Mouse (Mus musculus) heart, embryonic 15.5 days (tissue): ENCODE data around the gene Tmem30c. TPM values are rescaled to one million over a fixed set of nuclear protein-coding genes. Genes with fewer than 3 reads are reported as not detected.

Experiments
- ATAC-seq: fragments of 200-750 bp; cut with Nextera tagmentation; replicated peaks from 2 replicates; pipeline ENCODE4 v1.8.0; 2017; ENCODE audit warnings: low read depth, moderate TSS enrichment; ENCODE audit not compliant: insufficient number of reproducible peaks, insufficient read depth, low FRiP score
- H3K27ac ChIP-seq: fragments of 300-500 bp; sonication (generic); 2 replicates; pipeline ENCODE4 v1.5.1; 2015; ENCODE audit warnings: mild to moderate bottlenecking, inconsistent platforms
- H3K27me3 ChIP-seq: fragments of 300-500 bp; sonication (generic); 2 replicates; pipeline ENCODE4 v1.6.1; 2015; ENCODE audit warnings: inconsistent platforms
- H3K36me3 ChIP-seq: fragments of 300-500 bp; sonication (generic); 2 replicates; pipeline ENCODE4 v1.6.1; 2015; ENCODE audit warnings: mild to moderate bottlenecking, inconsistent platforms
- H3K4me1 ChIP-seq: fragments of 300-500 bp; sonication (generic); replicated peaks from 2 replicates; pipeline ENCODE4 v1.6.1; 2015; ENCODE audit warnings: inconsistent platforms
- H3K4me2 ChIP-seq: fragments of 300-500 bp; sonication (generic); 2 replicates; pipeline ENCODE4 v1.6.1; 2015; ENCODE audit warnings: inconsistent platforms, mild to moderate bottlenecking, moderate library complexity
- H3K4me3 ChIP-seq: fragments of 300-500 bp; sonication (generic); 2 replicates; pipeline ENCODE4 v1.5.1; 2015; ENCODE audit warnings: mild to moderate bottlenecking, inconsistent platforms
- H3K9ac ChIP-seq: fragments of 300-500 bp; sonication (generic); 2 replicates; pipeline ENCODE4 v1.6.1; 2015; ENCODE audit warnings: mild to moderate bottlenecking, inconsistent platforms
- H3K9me3 ChIP-seq: fragments of 300-500 bp; sonication (generic); replicated peaks from 2 replicates; pipeline ENCODE4 v1.6.1; 2016; ENCODE audit warnings: inconsistent platforms
- WGBS: fragments of 180-500 bp; shearing (Covaris S2); methylation state at CpG from one replicate; pipeline ENCODE4 v1.1.7; 2015; ENCODE audit warnings: mixed read lengths; 5-methylcytosine and 5-hydroxymethylcytosine counted together
- polyA plus RNA-seq: library from polyadenylated mRNA; unstranded; fragments of >200 nt; fragmentation: Nextera tagmentation; extraction: Ambion mirVana; gene quantifications from 2 replicates; pipeline ENCODE4 v1.2.1, GENCODE M21; 2015

The Tmem30c gene
- polyA plus RNA-seq, 1 experiment from 2014 or later = not detected

DNA sequence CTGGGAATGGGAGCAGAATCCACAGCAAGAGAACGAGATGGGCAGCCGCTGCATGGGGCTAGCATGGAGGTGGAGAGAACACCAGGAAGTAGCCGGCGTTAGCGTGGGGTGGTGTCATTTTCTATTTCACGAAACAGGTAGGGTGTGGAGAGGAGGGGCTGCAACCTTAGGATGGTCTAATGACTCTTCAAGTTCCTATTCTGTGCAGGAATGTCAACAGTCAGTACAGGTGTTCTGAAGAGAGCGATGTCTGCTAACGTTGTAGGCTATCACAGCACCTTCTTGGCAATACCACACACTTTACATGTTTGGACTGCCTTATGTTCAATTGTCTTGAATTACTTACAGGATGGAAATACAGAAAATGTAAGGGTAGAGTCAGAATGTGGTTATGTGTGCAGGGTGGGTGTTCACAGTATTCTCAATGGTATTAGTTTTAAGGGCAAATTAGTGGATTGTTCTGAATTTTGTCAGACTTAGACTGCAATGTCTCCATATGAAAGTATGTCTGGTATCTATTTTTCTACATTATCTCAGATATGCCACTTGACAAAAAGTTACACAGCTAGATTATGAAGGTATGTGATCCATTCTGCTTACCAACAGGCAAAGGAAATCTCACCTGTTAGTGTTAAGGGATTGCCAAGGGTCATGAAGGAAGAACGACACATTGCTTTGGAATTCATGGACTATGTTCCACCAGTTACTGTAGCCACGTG, 2.7 kb upstream of the Tmem30c start:
- no peak for ATAC-seq
- H3K27ac ChIP-seq = no peak overlapping the region

DNA sequence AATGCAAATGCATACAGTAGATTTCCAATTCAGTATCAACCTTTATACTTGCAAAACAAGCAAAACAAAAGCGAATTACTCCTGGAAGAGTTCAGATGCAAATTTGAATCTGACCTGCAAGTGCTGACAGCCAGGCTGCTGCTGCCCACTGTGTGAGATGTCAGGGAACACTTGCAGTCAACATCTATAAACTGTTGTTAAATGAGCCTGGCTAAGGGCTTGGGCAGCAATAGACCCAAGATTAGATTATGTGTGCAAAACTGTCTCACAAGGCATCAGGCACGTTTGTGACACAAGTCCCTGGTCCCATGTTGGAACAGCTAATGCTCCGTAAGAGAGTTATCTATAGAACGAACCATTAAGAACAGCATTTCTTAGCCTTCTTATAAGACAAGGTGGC, 369 bp downstream of the Tmem30c start:
- no peaks in the 10 kb centered on the region; the same call in 1 of the 2 replicates for H3K4me1 ChIP-seq
- no peaks in the 10 kb centered on the region for H3K36me3 ChIP-seq
- WGBS = 25% methylated on average over 4 of the region's 4 CpGs
- H3K9ac ChIP-seq = no peak overlapping the region
- no peaks in the 10 kb centered on the region for H3K27me3 ChIP-seq
- H3K9me3 ChIP-seq = no peaks in the 10 kb centered on the region
- H3K4me2 ChIP-seq = no peak overlapping the region
- no peak overlapping the region for H3K4me3 ChIP-seq
- ATAC-seq = no peak; the same call in 1 of the 2 replicates
- 0 out of 2 replicates have a peak overlapping the region, but pooled peaks have one; percentile 36 for H3K27ac ChIP-seq

More for the DNA sequence above, 2.7 kb upstream of the Tmem30c start:
- Histone ChIP-seq H3K27me3 (no peaks in the 10 kb centered on the region), H3K9me3 (no peaks in the 10 kb centered on the region), H3K36me3 (no peaks in the 10 kb centered on the region), H3K9ac (no peak overlapping the region), H3K4me1 (no peaks in the 10 kb centered on the region; the same call in 1 of the 2 replicates), H3K4me3 (no peak overlapping the region), H3K4me2 (no peak overlapping the region)
- 76% methylated on average over 10 of the region's 10 CpGs for WGBS

DNA sequence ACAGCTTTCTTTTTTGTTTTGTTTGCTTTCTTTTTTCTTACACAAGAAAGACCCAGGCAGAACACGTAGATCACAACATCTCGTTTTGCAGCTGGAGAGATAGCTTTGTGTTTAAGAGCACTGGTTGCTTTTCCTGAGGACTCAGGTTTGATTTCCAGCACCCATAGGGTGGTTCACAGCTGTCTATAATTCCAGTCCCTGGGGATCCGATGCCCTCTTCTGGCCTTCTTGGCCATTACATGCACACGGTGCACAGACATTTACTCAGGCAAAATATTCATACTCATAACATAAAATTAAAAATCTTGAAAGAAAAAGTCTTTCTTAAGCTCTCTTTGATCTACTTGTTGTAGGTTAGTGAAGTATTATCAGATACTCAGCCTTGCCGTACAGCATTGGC, 969 bp downstream of the Tmem30c start:
- Histone ChIP-seq H3K9ac (no peak overlapping the region), H3K4me3 (no peak overlapping the region), H3K4me2 (no peak overlapping the region), H3K27me3 (no peaks in the 10 kb centered on the region), H3K27ac (no peak overlapping the region), H3K4me1 (no peaks in the 10 kb centered on the region; the same call in 1 of the 2 replicates), H3K9me3 (no peaks in the 10 kb centered on the region), H3K36me3 (no peaks in the 10 kb centered on the region)
- 88% methylated on average over 5 of the region's 5 CpGs for WGBS
- no peak for ATAC-seq

DNA sequence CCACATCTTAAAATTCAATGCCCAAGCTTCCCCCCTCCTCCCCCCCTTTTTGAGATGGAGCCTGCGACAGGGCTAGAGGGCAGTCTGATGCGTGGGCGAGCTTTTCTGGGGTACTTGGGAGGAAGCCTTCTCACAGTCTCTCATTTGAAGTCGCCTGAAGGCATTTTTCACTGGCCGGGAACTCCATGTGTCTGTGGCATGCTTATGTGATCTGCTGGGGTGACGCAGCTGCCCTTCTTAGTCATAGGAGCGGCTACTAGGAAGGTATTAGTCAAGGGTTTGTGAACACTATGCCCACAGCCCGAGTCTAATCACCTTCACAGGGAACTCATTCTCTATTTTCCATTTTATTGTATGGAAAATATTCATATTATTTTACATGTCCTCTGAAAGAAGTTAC, 11.2 kb downstream of the Tmem30c start:
- Histone ChIP-seq H3K27ac (no peak overlapping the region), H3K27me3 (no peaks in the 10 kb centered on the region), H3K9me3 (no peaks in the 10 kb centered on the region), H3K36me3 (no peaks in the 10 kb centered on the region), H3K4me1 (0 out of 2 replicates have a peak, but pooled peaks cover 5% of the 10 kb centered on the region), H3K4me3 (no peak overlapping the region), H3K4me2 (no peak overlapping the region), H3K9ac (no peak overlapping the region)
- 74% methylated on average over 8 of the region's 8 CpGs for WGBS
- ATAC-seq = no peak

DNA sequence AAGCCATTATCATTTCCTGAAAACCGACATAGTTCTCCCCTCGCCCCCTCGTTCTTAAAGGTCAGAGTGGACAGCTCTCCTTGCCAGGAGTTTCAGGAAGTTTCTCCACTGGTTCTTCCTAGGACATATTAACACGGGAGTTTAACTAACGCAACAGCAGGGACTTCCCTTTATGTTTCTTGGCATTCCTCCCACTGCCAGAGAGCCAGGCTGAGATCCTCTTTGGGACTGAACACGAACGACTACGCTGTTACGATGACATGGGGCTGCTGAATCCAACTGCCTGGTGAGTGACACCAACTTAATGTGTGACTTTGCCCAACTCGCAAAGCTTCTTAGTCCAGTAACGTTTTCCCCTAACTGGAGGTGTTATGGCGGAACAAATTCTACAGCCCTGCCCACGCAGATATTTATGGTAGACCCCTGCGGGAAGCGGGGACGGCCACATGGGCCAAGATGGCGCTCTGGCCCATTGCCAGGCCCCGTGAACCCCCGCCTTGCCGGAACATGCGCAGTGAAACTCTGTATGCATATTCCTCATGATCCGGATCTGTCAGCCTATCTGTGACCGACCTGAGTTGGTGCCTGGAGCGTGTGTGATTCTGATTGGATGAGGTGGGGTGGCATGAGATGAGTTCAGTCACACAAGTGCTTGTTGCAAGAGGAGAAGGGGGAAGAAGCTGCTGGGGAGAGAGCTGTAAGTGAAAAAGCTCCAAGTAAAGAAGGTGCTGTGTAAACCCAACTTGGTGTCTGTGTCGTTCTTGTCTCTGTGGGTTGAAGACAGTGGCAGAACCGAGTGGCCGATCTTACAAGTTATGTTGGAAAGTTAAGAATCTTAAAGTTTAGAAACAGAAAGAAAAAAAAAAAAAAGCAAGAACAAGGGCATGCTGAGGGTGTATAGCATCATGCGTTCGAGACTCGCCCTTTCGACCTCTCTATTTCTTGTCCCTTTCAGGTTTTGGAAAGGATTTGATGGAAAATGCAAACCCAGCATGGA, 12.1 kb downstream of the Tmem30c start:
- ATAC-seq = 0 out of 2 replicates have a peak, but pooled peaks have one; percentile 35
- no peaks in the 10 kb centered on the region for H3K36me3 ChIP-seq
- H3K9ac ChIP-seq = no peak overlapping the region
- no peaks in the 10 kb centered on the region for H3K9me3 ChIP-seq
- H3K27me3 ChIP-seq = no peaks in the 10 kb centered on the region
- H3K27ac ChIP-seq = no peak overlapping the region
- H3K4me1 ChIP-seq = 0 out of 2 replicates have a peak, but pooled peaks cover 5% of the 10 kb centered on the region
- WGBS = 79% methylated on average over 31 of the region's 31 CpGs
- no peak overlapping the region for H3K4me2 ChIP-seq
- H3K4me3 ChIP-seq = no peak overlapping the region

DNA sequence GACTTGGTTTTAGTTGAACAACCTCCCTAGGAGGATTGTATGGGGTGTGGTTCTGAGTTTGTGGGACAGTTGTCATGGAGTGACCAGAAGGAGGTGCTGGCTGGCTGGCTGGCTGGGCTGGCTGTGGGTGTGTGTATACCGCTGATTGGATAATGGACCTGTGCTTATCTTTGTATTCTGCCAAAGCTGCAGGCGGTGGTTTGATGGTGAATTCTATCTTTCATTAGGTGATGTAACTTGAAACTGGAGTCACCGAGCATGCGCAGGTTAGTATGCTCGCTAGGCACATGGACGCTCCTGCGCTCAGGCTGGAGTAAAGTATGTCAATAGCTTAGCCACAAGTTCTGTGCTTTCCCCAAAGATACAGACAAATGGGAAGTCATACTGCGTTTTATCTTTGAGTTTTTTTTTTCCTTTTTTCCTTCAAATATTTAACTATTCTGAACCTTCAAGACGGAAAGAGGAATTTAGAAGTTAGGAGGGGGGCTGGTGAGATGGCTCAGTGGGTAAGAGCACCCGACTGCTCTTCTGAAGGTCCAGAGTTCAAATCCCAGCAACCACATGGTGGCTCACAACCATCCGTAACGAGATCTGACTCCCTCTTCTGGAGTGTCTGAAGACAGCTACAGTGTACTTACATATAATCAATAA, 13.6 kb downstream of the Tmem30c start:
- Histone ChIP-seq H3K27me3 (no peaks in the 10 kb centered on the region), H3K36me3 (no peaks in the 10 kb centered on the region), H3K27ac (no peak overlapping the region), H3K4me3 (no peak overlapping the region), H3K9ac (no peak overlapping the region), H3K9me3 (no peaks in the 10 kb centered on the region), H3K4me2 (no peak overlapping the region), H3K4me1 (0 out of 2 replicates have a peak, but pooled peaks cover 5% of the 10 kb centered on the region)
- ATAC-seq = no peak
- 83% methylated on average over 11 of the region's 12 CpGs for WGBS

DNA sequence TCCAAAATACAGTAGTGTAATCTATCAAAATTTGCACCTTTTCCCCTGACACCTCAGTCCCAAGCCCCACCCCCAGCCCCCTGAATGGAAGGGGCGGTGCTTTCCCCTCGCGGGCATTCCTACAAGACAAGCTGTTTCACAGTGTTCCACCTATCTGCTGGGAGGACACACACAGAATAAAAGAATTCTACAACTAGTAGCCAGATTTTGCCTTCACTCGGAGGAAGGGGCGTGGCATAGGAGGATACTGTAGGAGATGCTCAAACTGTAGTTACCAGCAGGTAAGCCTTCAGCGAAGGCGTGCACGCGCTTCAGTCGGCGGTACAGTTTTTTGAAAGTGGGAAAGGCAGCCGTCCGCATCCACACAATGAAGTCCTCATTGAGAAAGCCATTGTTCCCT, 22.9 kb downstream of the Tmem30c start:
- Histone ChIP-seq H3K9me3 (no peaks in the 10 kb centered on the region), H3K4me1 (peaks cover 9% of the 10 kb centered on the region), H3K27me3 (no peaks in the 10 kb centered on the region), H3K27ac (no peak overlapping the region), H3K36me3 (no peaks in the 10 kb centered on the region), H3K9ac (no peak overlapping the region), H3K4me3 (no peak overlapping the region), H3K4me2 (no peak overlapping the region)
- WGBS = 92% methylated on average over 13 of the region's 13 CpGs
- no peak for ATAC-seq

DNA sequence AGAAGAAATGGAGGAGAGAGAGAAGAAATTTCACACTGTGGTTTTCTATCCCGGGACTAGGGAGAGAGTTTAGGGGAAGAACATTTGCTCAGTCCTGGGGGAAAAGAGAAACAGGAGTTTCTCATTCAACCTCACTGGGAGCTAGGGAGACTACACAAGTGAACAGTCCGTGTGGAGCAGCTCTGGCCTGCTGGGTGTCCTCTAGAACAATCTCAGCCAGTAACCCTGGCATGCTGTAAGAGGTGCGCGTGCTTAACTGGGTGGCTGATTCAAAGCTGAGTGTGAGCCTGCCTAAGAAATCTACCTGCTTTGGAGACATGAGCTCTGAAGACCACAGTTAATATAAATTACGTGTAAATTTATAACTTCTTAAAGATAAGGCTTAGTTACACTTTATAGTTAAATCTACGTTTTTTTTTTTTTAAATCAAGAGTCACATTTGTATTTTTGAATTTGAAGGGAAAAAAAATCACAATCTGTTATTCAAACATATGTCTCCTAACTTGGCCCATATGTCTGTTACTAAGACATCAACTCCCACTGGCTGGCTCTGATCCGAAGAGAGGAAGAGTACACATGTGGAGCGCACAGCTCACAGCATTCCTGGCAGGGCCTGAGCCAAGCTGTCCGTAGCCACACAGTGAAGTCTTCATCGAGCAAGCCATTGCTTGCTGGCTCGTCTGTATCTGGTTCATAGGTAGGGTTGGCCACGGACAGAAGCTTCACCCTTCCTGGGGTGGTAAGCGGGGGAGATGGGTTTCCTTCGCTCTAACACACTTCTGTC, 24.4 kb downstream of the Tmem30c start:
- Histone ChIP-seq H3K4me3 (no peak overlapping the region), H3K4me1 (peaks cover 9% of the 10 kb centered on the region), H3K9ac (no peak overlapping the region), H3K9me3 (no peaks in the 10 kb centered on the region), H3K27ac (no peak overlapping the region), H3K4me2 (no peak overlapping the region), H3K36me3 (no peaks in the 10 kb centered on the region), H3K27me3 (no peaks in the 10 kb centered on the region)
- 83% methylated on average over 14 of the region's 14 CpGs for WGBS
- no peak for ATAC-seq

DNA sequence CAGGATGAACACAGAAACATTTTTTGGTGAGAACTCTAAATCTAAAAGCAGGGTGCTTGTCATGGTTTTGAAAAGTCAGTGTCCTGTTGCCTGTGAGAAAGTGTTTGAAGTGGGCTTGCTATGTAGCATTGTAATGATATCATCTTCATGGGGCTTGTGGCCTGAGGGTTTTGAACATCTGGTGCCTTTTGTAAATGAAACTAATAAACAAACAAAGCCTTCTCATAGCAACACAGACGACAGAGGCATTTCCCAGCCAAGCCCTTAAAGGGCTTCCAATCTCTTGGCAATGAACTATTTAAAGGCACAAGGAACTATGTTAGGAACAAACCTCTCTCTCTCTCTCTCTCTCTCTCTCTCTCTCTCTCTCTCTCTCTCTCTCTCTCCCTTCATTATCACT, 25.6 kb downstream of the Tmem30c start:
- ATAC-seq = no peak
- H3K27me3 ChIP-seq = no peaks in the 10 kb centered on the region
- H3K36me3 ChIP-seq = no peaks in the 10 kb centered on the region
- H3K4me1 ChIP-seq = peaks cover 9% of the 10 kb centered on the region
- H3K4me3 ChIP-seq = no peak overlapping the region
- no peak overlapping the region for H3K4me2 ChIP-seq
- H3K9ac ChIP-seq = no peak overlapping the region
- WGBS = 7% methylated on average over 1 of the region's 1 CpGs
- H3K9me3 ChIP-seq = no peaks in the 10 kb centered on the region
- peak overlapping the region; percentile 15 for H3K27ac ChIP-seq

DNA sequence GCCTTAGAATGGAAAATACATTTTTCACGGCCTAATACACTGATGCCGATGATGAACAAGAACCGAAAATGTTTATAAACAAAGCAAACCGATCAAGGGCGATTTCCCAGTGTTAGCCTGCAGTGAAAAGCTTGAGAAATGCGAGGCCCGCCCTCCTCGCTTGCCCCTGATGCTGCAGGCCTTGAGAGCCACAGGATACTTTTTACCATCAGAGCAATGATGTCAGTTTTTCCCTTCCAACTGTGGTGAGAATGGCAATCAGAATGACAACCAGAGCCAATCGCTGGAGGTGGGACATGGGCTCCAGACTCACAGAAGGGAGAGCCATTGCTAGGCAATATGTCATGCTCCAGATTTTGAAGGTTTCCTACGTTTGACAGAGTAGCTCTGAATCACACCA, 32.5 kb downstream of the Tmem30c start:
- H3K9ac ChIP-seq = no peak overlapping the region
- no peaks in the 10 kb centered on the region for H3K27me3 ChIP-seq
- no peaks in the 10 kb centered on the region for H3K9me3 ChIP-seq
- H3K4me3 ChIP-seq = no peak overlapping the region
- H3K4me2 ChIP-seq = no peak overlapping the region
- H3K4me1 ChIP-seq = no peaks in the 10 kb centered on the region
- H3K36me3 ChIP-seq = no peaks in the 10 kb centered on the region
- no peak for ATAC-seq
- WGBS = 86% methylated on average over 10 of the region's 10 CpGs
- no peak overlapping the region for H3K27ac ChIP-seq
